Mouse (Mus musculus) heart, postnatal 0 days (tissue): ENCODE measurements at regions not wholly inside any gene's neighbourhood (a gene's known extent, or its start where the extent isn't known, plus 50 kb on each side); places are given as distances from the start of the nearest gene placed in this dataset.

Experiments used
- CTCF ChIP-seq: IDR thresholded peaks from 2 replicates; pipeline ENCODE4 v1.5.1; 2016; ENCODE audit warnings: antibody characterized with exemption, control low read depth, low read depth
- EP300 ChIP-seq: IDR thresholded peaks from 2 replicates; pipeline ENCODE4 v1.6.1; 2016; ENCODE audit warnings: antibody characterized with exemption, low read depth

DNA sequence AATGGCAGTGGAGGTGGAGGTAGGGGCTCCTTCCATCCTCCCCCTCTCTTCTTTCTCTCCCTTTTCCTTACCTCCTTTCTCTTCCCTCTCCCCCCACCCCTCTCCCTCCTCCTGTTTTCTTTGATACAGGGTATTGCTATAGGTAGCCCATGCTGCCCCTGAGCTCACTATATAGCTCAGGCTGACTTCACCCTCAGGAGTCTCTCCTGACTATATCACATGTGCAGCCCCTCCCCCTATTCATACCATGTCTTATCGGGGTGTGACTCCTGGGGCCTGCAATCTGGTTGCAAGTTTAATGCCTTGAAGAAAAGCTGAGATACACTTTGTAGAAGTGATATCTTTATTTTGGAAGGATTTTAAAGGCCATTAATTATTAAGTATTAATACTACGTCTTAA, 126.4 kb upstream of the Tgfbr2 start:
- TF ChIP-seq EP300 (no peak), CTCF (no peak)
